Mouse (Mus musculus) retina, postnatal 7 days (tissue): ENCODE results near the gene Syap1.
"Not testable (repeated sequence)": the region's sequence is repeated elsewhere in the genome, so short reads cannot be mapped to it uniquely, and the experiment has no call there.

ENCODE experiments used
- DNase-seq: peaks from one replicate; pipeline ENCODE4 v3.0.0-alpha.2; 2012; ENCODE audit warnings: low read depth, low spot score

The Syap1 gene

DNA sequence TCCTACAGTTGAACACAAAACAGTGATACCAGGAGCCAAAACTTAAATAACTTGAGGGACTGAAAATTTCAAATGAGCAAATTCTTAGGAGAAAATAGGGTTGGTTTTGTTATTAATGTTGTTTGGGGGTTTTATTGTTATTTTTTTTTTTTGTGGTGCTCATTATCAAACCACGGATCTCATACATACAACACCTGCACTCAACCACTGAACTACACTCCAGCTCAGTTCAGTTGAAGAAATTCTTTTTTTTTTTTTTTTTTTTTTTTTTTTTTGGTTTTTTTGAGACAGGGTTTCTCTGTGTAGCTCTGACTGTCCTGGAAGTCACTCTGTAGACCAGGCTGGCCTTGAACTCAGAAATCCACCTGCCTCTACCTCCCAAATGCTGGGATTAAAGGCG is 57.9 kb downstream of the Syap1 start:
- DNase-seq: not testable (repeated sequence)

DNA sequence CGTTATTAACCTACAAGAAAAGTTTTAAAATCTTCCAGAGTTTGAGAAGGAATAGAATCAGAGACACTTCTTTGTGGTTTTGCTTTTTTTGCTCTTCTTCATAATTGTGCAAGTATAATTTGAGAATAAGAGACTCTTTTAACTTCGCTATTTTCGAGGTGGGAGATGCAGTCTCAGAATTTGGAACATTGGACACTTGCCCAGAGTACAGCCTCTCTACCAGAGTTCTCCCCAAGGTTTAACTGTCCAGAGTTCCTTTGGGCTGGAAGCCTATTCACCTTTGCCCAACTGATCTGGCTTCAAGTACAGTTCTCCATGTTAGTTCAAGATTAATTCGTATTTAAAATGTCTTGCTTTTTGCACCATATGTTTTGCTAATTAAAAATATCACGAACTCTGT is 58.5 kb downstream of the Syap1 start:
- DNase-seq: no peak

DNA sequence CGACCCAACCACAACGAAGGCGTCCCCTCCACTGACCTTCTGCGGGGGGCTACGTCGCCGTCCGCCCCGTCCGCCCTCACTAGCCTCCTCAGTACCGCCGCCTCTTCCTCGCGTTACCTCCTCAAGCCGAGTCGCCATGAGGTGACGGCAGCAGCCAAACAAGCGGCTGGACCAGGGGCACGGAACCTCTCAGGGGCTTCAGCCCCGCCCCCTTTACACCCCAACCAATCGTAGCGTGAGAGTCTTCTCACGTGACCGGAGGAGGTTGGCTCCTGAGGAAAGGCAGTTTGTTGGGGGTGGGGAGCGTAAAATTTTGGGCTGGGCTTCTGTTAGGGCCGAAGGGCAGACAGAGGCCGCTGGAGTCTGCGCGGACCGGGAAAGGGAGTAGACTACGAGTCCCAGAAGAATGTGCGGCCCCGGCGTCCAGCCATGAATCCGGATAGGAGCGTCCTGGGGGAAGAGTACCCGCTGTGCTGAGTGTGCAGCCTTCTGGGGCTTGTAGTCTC is 59.0 kb downstream of the Syap1 start, which contains the start of gene Txlng:
Txlng (minus strand) TSS at position 252 of the 506 bp plus-strand sequence.
- DNase-seq: peak; percentile 91

DNA sequence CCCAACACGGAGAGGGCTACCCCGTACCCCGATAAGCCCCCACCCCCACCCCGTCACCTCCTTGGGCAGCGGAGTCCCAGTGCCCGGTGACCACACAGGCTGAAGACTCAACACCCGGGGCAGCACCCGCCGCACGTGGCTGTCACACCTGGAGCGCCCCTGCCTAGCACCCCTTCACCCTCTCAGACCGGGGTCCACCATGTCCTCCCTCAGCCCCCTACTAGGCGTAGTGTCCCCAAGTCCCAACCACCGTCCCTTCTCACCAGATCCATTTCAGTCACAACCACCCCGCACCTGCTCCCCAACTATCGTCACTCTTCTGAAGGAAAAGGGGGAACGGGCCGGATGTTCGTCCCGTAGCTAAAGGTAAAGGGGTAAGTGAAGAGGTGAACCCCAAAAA is 59.5 kb downstream of the Syap1 start:
- DNase-seq: no peak

DNA sequence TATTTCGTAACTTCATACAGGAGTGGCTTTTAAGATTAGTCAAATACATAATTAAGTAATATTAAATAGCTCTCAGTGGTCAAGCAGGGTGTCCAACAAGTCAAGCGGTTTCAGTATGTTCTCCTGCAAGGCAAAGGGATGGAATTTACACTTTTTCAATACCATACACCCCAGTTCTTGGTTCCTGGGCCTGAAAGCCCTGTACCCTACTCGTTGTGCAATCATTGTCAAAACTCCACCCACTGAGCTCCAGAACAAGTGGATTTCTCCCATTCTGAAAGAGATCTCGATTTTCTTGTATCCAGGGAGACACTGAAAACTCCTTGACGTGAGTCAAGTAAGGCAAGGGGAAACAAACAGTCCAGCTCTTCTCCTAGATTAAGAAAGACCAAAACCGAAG is 60.2 kb downstream of the Syap1 start:
- DNase-seq: no peak
